Mouse (Mus musculus) lung, embryonic 14.5 days (tissue): ENCODE measurements at regions not wholly inside any gene's neighbourhood (a gene's known extent, or its start where the extent isn't known, plus 50 kb on each side); places are given as distances from the start of the nearest gene placed in this dataset.

ENCODE experiments used
- ATAC-seq: fragments of 200-750 bp; cut with Nextera tagmentation; 2 replicates; pipeline ENCODE4 v1.8.0; 2017; ENCODE audit warnings: mild to moderate bottlenecking, moderate TSS enrichment, moderate library complexity; ENCODE audit not compliant: insufficient read depth
- DNase-seq: peaks from one replicate; pipeline ENCODE4 v3.0.0-alpha.2; 2015
- H3K27ac ChIP-seq: fragments of 300-500 bp; sonication (generic); 2 replicates; pipeline ENCODE4 v1.5.1; 2014; ENCODE audit warnings: low read depth, mild to moderate bottlenecking, moderate library complexity
- H3K27me3 ChIP-seq: fragments of 300-500 bp; sonication (generic); 2 replicates; pipeline ENCODE4 v1.6.1; 2014; ENCODE audit warnings: low read length, control low read depth; ENCODE audit not compliant: insufficient read depth
- H3K36me3 ChIP-seq: fragments of 300-500 bp; sonication (generic); 2 replicates; pipeline ENCODE4 v1.6.1; 2014; ENCODE audit warnings: control low read depth; ENCODE audit not compliant: insufficient read depth
- H3K4me1 ChIP-seq: fragments of 300-500 bp; sonication (generic); 2 replicates; pipeline ENCODE4 v1.6.1; 2014; ENCODE audit warnings: antibody characterized with exemption, control low read depth; ENCODE audit not compliant: insufficient read depth
- H3K4me2 ChIP-seq: fragments of 300-500 bp; sonication (generic); 2 replicates; pipeline ENCODE4 v1.6.1; 2014; ENCODE audit warnings: mild to moderate bottlenecking
- H3K4me3 ChIP-seq: fragments of 300-500 bp; sonication (generic); 2 replicates; pipeline ENCODE4 v1.5.1; 2014; ENCODE audit warnings: low read depth, low read length
- H3K9ac ChIP-seq: fragments of 300-500 bp; sonication (generic); 2 replicates; pipeline ENCODE4 v1.6.1; 2014
- H3K9me3 ChIP-seq: fragments of 300-500 bp; sonication (generic); 2 replicates; pipeline ENCODE4 v1.6.1; 2016; ENCODE audit warnings: low read depth, low read length, control low read depth
- CTCF ChIP-seq: IDR thresholded peaks from 2 replicates; pipeline ENCODE4 v1.5.1; 2016; ENCODE audit warnings: antibody characterized with exemption, low read depth
- WGBS: fragments of 180-500 bp; shearing (Covaris S2); extraction: QIAGEN DNeasy Blood & Tissue Kit; methylation state at CpG from one replicate; pipeline ENCODE4 v1.1.7; 2014; 5-methylcytosine and 5-hydroxymethylcytosine counted together

GRCm38 (mm10) chr1:95528726-95529125 is 138.6 kb downstream of the St8sia4 start:
- Histone ChIP-seq H3K9me3 (no peaks in the 10 kb centered on the region), H3K4me1 (no peaks in the 10 kb centered on the region), H3K4me2 (no peak overlapping the region), H3K9ac (no peak overlapping the region), H3K27me3 (no peaks in the 10 kb centered on the region), H3K36me3 (no peaks in the 10 kb centered on the region), H3K4me3 (no peak overlapping the region), H3K27ac (no peak overlapping the region)
- 60% methylated on average over 4 of the region's 4 CpGs for WGBS
- ATAC-seq (no peak), DNase-seq (no peak)
- no peak for TF ChIP-seq CTCF

GRCm38 (mm10) chr1:95531017-95531416 is 136.4 kb downstream of the St8sia4 start:
- Histone ChIP-seq H3K4me1 (no peaks in the 10 kb centered on the region), H3K9ac (no peak overlapping the region), H3K4me2 (no peak overlapping the region), H3K27ac (no peak overlapping the region), H3K9me3 (no peaks in the 10 kb centered on the region), H3K36me3 (no peaks in the 10 kb centered on the region), H3K27me3 (no peaks in the 10 kb centered on the region), H3K4me3 (no peak overlapping the region)
- ATAC-seq (no peak), DNase-seq (no peak)
- no peak for TF ChIP-seq CTCF
- 80% methylated on average over 3 of the region's 3 CpGs for WGBS
